Mouse (Mus musculus): ENCODE results near the gene Unc13b. TPM values are rescaled to one million over a fixed set of nuclear protein-coding genes. Genes with fewer than 3 reads are reported as not detected.

Gene Unc13b
- polyA plus RNA-seq, 1 experiment from 2014 or later: 23.0 TPM

DNA sequence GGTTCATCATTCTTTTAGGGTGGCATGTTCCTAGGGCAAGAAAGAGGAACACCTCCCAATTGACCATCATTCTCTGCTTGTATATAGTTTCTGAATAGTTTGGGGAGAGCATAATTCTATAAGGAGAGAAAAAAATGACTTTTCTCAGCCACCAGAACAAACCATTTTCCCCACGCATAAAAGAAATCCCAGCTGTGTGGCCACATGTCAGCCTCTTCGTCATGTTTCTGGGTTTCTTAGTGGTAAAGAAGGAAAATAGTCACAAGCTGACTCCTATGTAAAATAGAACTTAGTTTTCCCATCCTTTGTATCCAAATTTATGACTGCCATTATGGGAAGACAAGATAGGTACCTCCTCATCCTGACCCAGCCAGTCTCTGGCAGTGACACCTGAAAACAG lies 146.2 kb downstream of the Unc13b start:
- Histone ChIP-seq H3K36me3 (ENCODE audit: control insufficient read depth, insufficient read depth, low read length) (no peaks in the 10 kb centered on the region), H3K9me3 (ENCODE audit: control insufficient read depth, low read length) (no peaks in the 10 kb centered on the region), H3K4me1 (replicated peaks; ENCODE audit: control insufficient read depth, insufficient read depth, low read length) (peaks cover 9% of the 10 kb centered on the region), H3K27ac (ENCODE audit: low read depth, low read length) (no peak overlapping the region), H3K27me3 (ENCODE audit: control insufficient read depth, insufficient read depth, low read length) (no peaks in the 10 kb centered on the region), H3K9ac (ENCODE audit: low read length) (no peak overlapping the region), H3K4me3 (ENCODE audit: low read depth, low read length) (no peak overlapping the region), H3K4me2 (ENCODE audit: low read depth, low read length, severe bottlenecking) (no peak overlapping the region)
- DNase-seq (ENCODE audit: low spot score) (no peak), ATAC-seq (replicated peaks; ENCODE audit: low FRiP score) (no peak)
- 97% methylated on average over 2 of the region's 2 CpGs for WGBS

DNA sequence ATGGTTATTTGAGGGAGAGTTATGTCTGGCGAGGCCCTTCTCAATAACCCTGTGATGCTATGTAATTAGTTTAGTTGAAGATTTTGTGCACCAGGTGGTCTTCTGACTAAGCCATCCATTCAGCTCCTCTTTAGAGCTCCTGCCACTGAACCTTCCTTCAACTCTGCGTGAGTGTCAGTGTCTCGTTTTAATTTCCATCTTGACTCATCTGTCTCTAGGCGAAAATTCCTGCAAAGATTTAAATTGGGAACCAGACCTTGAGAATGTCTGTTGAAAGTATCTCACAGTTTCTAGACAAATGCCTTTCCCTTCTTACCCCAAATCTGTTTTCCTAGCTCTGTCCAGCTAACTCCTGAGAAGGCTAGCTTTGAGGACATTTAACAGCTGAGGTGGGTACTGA lies 146.8 kb downstream of the Unc13b start:
- Histone ChIP-seq H3K4me2 (ENCODE audit: low read depth, low read length, severe bottlenecking) (no peak overlapping the region), H3K4me1 (replicated peaks; ENCODE audit: control insufficient read depth, insufficient read depth, low read length) (peaks cover 9% of the 10 kb centered on the region), H3K36me3 (ENCODE audit: control insufficient read depth, insufficient read depth, low read length) (no peaks in the 10 kb centered on the region), H3K9ac (ENCODE audit: low read length) (no peak overlapping the region), H3K27me3 (ENCODE audit: control insufficient read depth, insufficient read depth, low read length) (no peaks in the 10 kb centered on the region), H3K27ac (ENCODE audit: low read depth, low read length) (no peak overlapping the region), H3K9me3 (ENCODE audit: control insufficient read depth, low read length) (no peaks in the 10 kb centered on the region), H3K4me3 (ENCODE audit: low read depth, low read length) (no peak overlapping the region)
- ATAC-seq (replicated peaks; ENCODE audit: low FRiP score) (no peak), DNase-seq (ENCODE audit: low spot score) (no peak)
- WGBS: 33% methylated on average over 4 of the region's 4 CpGs

- Histone ChIP-seq H3K4me3 (ENCODE audit: low read depth, low read length) (no peak overlapping the region), H3K9me3 (ENCODE audit: control insufficient read depth, low read length) (no peaks in the 10 kb centered on the region), H3K4me2 (ENCODE audit: low read depth, low read length, severe bottlenecking) (no peak overlapping the region), H3K9ac (ENCODE audit: low read length) (no peak overlapping the region), H3K27me3 (ENCODE audit: control insufficient read depth, insufficient read depth, low read length) (no peaks in the 10 kb centered on the region), H3K4me1 (replicated peaks; ENCODE audit: control insufficient read depth, insufficient read depth, low read length) (peaks cover 9% of the 10 kb centered on the region), H3K36me3 (ENCODE audit: control insufficient read depth, insufficient read depth, low read length) (no peaks in the 10 kb centered on the region), H3K27ac (ENCODE audit: low read depth, low read length) (no peak overlapping the region)
- 76% methylated on average over 5 of the region's 5 CpGs for whole genome bisulfite sequencing
- no peak for DNase-seq (ENCODE audit: low spot score)
- ATAC-seq (replicated peaks; ENCODE audit: low FRiP score): no peak
These were observed 148.2 kb downstream of the Unc13b start for GRCm38 (mm10) chr4:43206989-43207388.

- peaks cover 9% of the 10 kb centered on the region for H3K4me1 ChIP-seq (replicated peaks; ENCODE audit: control insufficient read depth, insufficient read depth, low read length)
- WGBS: 2% methylated on average over 8 of the region's 8 CpGs
- no peaks in the 10 kb centered on the region for H3K36me3 ChIP-seq (ENCODE audit: control insufficient read depth, insufficient read depth, low read length)
- DNase-seq (ENCODE audit: low spot score) (peak; percentile 57), ATAC-seq (replicated peaks; ENCODE audit: low FRiP score) (peak; percentile 53; the same call in 1 of the 2 replicates)
- no peaks in the 10 kb centered on the region for H3K27me3 ChIP-seq (ENCODE audit: control insufficient read depth, insufficient read depth, low read length)
- peak overlapping the region; percentile 22 for H3K4me3 ChIP-seq (ENCODE audit: low read depth, low read length)
- H3K9ac ChIP-seq (ENCODE audit: low read length): peak overlapping the region; percentile 54
- H3K4me2 ChIP-seq (ENCODE audit: low read depth, low read length, severe bottlenecking): peak overlapping the region; percentile 46
- peak overlapping the region; percentile 53 for H3K27ac ChIP-seq (ENCODE audit: low read depth, low read length)
- no peaks in the 10 kb centered on the region for H3K9me3 ChIP-seq (ENCODE audit: control insufficient read depth, low read length)
These were observed 150.4 kb downstream of the Unc13b start for GRCm38 (mm10) chr4:43209081-43209579.

GRCm38 (mm10) chr4:43209673-43210072 lies 150.9 kb downstream of the Unc13b start:
- H3K9ac ChIP-seq (ENCODE audit: low read length): peak overlapping the region; percentile 54
- H3K4me3 ChIP-seq (ENCODE audit: low read depth, low read length): peak overlapping the region; percentile 22; the same call in 1 of the 2 replicates
- H3K36me3 ChIP-seq (ENCODE audit: control insufficient read depth, insufficient read depth, low read length): no peaks in the 10 kb centered on the region
- H3K27ac ChIP-seq (ENCODE audit: low read depth, low read length): peak overlapping the region; percentile 53
- H3K9me3 ChIP-seq (ENCODE audit: control insufficient read depth, low read length): no peaks in the 10 kb centered on the region
- WGBS: 34% methylated on average over 6 of the region's 6 CpGs
- no peaks in the 10 kb centered on the region for H3K27me3 ChIP-seq (ENCODE audit: control insufficient read depth, insufficient read depth, low read length)
- no peak for DNase-seq (ENCODE audit: low spot score)
- H3K4me1 ChIP-seq (replicated peaks; ENCODE audit: control insufficient read depth, insufficient read depth, low read length): peaks cover 9% of the 10 kb centered on the region
- no peak for ATAC-seq (replicated peaks; ENCODE audit: low FRiP score)
- H3K4me2 ChIP-seq (ENCODE audit: low read depth, low read length, severe bottlenecking): peak overlapping the region; percentile 46

- no peaks in the 10 kb centered on the region for H3K4me1 ChIP-seq (replicated peaks; ENCODE audit: control insufficient read depth, insufficient read depth, low read length)
- H3K27ac ChIP-seq (ENCODE audit: low read depth, low read length): no peak overlapping the region
- no peaks in the 10 kb centered on the region for H3K36me3 ChIP-seq (ENCODE audit: control insufficient read depth, insufficient read depth, low read length)
- H3K9ac ChIP-seq (ENCODE audit: low read length): no peak overlapping the region
- no peaks in the 10 kb centered on the region for H3K27me3 ChIP-seq (ENCODE audit: control insufficient read depth, insufficient read depth, low read length)
- H3K9me3 ChIP-seq (ENCODE audit: control insufficient read depth, low read length): no peaks in the 10 kb centered on the region
- DNase-seq (ENCODE audit: low spot score) (no peak), ATAC-seq (replicated peaks; ENCODE audit: low FRiP score) (no peak)
- no peak overlapping the region for H3K4me3 ChIP-seq (ENCODE audit: low read depth, low read length)
- no peak overlapping the region for H3K4me2 ChIP-seq (ENCODE audit: low read depth, low read length, severe bottlenecking)
- WGBS: 76% methylated on average over 3 of the region's 3 CpGs
These were observed 157.7 kb downstream of the Unc13b start for GRCm38 (mm10) chr4:43216491-43216890.

DNA sequence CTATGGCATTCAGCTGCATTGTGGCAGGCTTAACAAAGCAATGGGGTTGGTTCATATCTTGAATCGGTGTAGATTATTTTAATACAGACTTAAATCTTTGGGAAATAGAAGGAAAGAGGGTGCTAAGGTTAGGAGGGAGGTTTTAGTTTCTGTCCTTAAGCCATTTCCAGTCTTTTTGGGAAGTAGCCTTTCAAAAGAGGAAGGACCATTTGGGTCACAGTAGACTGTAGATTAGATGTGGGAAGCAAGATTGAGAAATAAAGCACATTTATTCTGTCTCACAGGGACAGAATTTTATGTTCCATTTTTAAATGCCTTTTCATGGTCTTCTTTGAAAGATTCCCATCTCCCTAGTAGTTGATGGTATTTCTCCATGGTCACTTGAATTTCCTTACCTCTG lies 159.2 kb downstream of the Unc13b start:
- Histone ChIP-seq H3K27me3 (ENCODE audit: control insufficient read depth, insufficient read depth, low read length) (no peaks in the 10 kb centered on the region), H3K4me1 (replicated peaks; ENCODE audit: control insufficient read depth, insufficient read depth, low read length) (no peaks in the 10 kb centered on the region), H3K36me3 (ENCODE audit: control insufficient read depth, insufficient read depth, low read length) (no peaks in the 10 kb centered on the region), H3K9ac (ENCODE audit: low read length) (no peak overlapping the region), H3K27ac (ENCODE audit: low read depth, low read length) (no peak overlapping the region), H3K4me2 (ENCODE audit: low read depth, low read length, severe bottlenecking) (no peak overlapping the region), H3K4me3 (ENCODE audit: low read depth, low read length) (no peak overlapping the region), H3K9me3 (ENCODE audit: control insufficient read depth, low read length) (no peaks in the 10 kb centered on the region)
- DNase-seq (ENCODE audit: low spot score): no peak
- WGBS: 98% methylated on average over 1 of the region's 1 CpGs
- ATAC-seq (replicated peaks; ENCODE audit: low FRiP score): no peak

DNA sequence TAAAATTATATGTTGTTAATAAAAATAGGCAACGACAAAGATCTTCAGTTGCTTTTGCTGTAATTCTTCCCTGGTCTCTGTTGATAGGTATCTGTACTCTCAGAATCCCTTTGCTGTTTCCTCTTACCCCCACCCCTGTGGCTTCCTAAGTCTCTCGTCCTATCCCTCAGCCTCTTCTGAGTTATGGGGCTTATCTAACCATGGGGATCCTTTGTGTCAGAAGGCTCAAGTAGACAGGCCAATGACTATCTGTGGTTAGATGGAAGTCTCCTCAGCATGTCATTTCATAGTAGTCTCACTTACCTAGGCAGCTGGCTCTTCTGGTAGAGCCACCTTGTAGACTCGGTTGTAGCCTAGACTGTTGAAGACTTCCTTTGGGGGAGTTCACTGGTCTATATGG lies 173.1 kb downstream of the Unc13b start:
- no peaks in the 10 kb centered on the region for H3K9me3 ChIP-seq (ENCODE audit: control insufficient read depth, low read length)
- no peaks in the 10 kb centered on the region for H3K4me1 ChIP-seq (replicated peaks; ENCODE audit: control insufficient read depth, insufficient read depth, low read length)
- no peak overlapping the region for H3K27ac ChIP-seq (ENCODE audit: low read depth, low read length)
- ATAC-seq (replicated peaks; ENCODE audit: low FRiP score) (no peak), DNase-seq (ENCODE audit: low spot score) (no peak)
- no peaks in the 10 kb centered on the region for H3K27me3 ChIP-seq (ENCODE audit: control insufficient read depth, insufficient read depth, low read length)
- no peak overlapping the region for H3K4me3 ChIP-seq (ENCODE audit: low read depth, low read length)
- WGBS: 94% methylated on average over 3 of the region's 3 CpGs
- no peaks in the 10 kb centered on the region for H3K36me3 ChIP-seq (ENCODE audit: control insufficient read depth, insufficient read depth, low read length)
- no peak overlapping the region for H3K9ac ChIP-seq (ENCODE audit: low read length)
- no peak overlapping the region for H3K4me2 ChIP-seq (ENCODE audit: low read depth, low read length, severe bottlenecking)

DNA sequence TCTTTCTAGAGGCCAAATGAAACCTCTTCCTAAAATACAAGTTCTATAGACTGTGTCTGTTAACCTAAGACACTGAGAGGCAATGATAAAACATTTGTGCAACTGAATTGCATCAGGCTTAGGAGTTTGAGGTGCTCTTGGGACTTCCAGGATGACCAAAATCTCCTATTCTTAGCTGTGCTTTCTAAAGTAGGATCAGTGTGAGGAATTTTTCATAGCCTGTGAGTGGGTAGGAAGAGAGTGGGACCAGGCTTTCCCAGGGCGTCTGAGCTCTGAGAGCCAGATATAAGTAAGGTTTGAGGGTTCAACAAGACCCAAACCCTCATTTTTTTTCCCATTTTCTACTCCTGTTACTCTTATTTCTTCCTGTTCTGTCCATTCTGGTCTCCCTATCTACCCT lies 174.2 kb downstream of the Unc13b start:
- Histone ChIP-seq H3K36me3 (ENCODE audit: control insufficient read depth, insufficient read depth, low read length) (no peaks in the 10 kb centered on the region), H3K9me3 (ENCODE audit: control insufficient read depth, low read length) (no peaks in the 10 kb centered on the region), H3K27me3 (ENCODE audit: control insufficient read depth, insufficient read depth, low read length) (no peaks in the 10 kb centered on the region), H3K27ac (ENCODE audit: low read depth, low read length) (no peak overlapping the region), H3K4me1 (replicated peaks; ENCODE audit: control insufficient read depth, insufficient read depth, low read length) (no peaks in the 10 kb centered on the region), H3K4me3 (ENCODE audit: low read depth, low read length) (no peak overlapping the region), H3K4me2 (ENCODE audit: low read depth, low read length, severe bottlenecking) (no peak overlapping the region), H3K9ac (ENCODE audit: low read length) (no peak overlapping the region)
- no peak for DNase-seq (ENCODE audit: low spot score)
- no peak for ATAC-seq (replicated peaks; ENCODE audit: low FRiP score)
- WGBS: 67% methylated on average over 1 of the region's 1 CpGs
